Mouse (Mus musculus): Measurements from ENCODE around the gene Edaradd. TPM values are rescaled to one million over a fixed set of nuclear protein-coding genes. Genes with fewer than 3 reads are reported as not detected.

Gene Edaradd
- 0.09 and 0.15 TPM in 2 replicates for polyA plus RNA-seq (2021; fragmentation: Nextera tagmentation)
- long read RNA-seq, experiment 1, partial matches to known transcripts: 0 of 1 reads
- long read RNA-seq, experiment 1, other reads (novel, unspliced or antisense): 1 of 1 reads
- long read RNA-seq, experiment 2: 0 reads

DNA sequence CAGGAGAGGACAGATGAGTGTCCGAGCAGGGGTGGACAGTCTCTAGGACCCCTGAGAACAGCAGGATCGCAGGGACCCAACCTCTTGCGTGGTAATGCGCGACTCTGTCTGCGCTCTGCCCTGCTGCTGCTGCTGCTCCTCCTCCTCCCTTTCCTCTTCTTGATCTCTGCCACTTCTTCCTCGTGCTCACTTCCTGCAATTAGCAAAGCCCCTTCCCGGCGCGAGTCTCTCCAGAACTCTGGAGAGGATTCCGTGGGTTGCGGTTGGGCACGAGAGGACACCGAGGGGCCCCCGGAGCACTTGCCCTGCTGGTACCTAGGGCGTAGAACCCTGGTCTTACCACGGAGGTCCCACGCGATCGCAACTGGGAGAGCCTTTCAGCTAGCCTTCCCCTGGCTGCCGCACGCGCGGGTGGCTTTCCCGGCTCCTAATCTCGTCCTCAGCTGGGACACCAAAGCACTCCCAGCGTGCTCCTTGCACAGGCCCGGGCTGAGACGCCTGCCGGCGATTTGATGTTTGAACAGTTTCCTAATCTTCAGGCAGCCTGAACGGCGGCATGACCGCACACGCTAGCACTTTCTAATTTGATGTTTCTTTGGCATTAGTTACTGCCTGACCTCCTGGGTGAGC lies at the start of gene Edaradd:
Gene Edaradd (minus strand): TSS at position 484 of the 630 bp plus-strand sequence.

DNA sequence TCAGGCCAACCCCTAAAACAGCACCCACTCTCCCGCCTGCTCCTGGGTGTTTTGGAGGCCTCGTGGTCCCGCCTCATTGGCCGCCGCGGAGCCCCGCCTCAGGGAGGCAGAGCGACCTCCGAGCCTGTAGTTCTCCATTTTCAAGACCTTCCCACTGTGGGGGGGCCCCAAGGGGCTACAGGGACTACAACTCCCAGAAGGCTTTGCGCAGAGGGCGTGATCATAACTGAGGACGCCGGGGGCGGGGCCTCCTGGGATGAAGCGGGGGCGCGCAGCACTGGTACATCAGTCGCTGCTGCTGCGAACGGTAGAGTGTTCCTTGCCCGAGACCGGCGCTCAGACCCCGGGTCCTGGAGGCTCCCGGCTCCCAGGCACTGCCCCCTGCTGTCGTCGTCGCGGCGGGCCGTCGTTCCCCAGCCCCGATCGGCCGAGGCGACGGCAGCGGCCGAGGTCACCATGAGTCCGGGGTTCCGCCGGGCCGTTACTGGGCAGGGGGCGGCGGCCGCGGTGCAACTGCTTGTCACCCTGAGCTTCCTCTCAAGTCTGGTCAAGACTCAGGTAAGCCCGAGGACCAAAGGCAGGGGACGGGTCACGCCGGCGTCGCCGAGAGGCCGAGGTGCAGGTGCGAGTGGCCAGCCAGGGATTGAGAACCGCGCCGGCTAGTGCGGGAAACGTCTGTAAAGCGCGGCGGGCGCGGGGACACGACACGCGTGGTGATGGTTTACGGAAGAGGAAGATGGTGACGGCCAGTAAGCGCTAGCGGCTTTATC lies 45.6 kb upstream of the Edaradd start, which contains the start of gene Ero1lb:
Gene Ero1lb (plus strand): TSS at position 254 of the 770 bp plus-strand sequence.

DNA sequence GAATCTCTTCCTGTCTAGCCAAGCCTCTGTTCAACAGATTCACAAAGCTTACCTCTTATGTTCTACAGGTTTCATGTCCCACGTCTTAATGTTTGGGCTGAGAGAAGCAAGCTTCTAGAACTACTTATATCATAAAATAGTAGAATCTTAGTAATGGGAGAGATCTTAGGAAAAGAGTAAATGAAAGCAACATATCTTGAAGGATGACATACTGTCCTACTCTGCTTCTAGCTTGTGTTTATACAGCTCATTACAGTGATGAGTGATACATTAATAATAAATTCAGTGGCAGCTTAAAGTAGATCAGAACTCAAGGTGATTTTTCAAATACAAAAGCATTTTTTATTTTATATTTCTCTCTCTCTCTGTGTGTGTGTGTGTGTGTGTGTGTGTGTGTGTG lies 55.4 kb downstream of the Edaradd start, which contains the start of gene Lgals8:
Gene Lgals8 (minus strand): TSS at position 101 of the 400 bp plus-strand sequence.

Other genes with a start within 250 kb of the Edaradd start
- gene Actn2, start 179.7 kb downstream of the Edaradd start, polyA plus RNA-seq (2021; fragmentation: Nextera tagmentation): 11.0 and 12.6 TPM in 2 replicates
- gene Heatr1, start 125.4 kb downstream of the Edaradd start, polyA plus RNA-seq (2021; fragmentation: Nextera tagmentation): 6.7 and 7.5 TPM in 2 replicates
- gene Lgals8, start 55.5 kb downstream of the Edaradd start, polyA plus RNA-seq (2021; fragmentation: Nextera tagmentation): 10.8 and 15.0 TPM in 2 replicates
- gene Ero1lb, start 45.4 kb upstream of the Edaradd start, polyA plus RNA-seq (2021; fragmentation: Nextera tagmentation): 5.5 and 9.2 TPM in 2 replicates